Mouse (Mus musculus) thymus, adult 2 months (tissue): ENCODE measurements around the gene Slc9a5. TPM values are rescaled to one million over a fixed set of nuclear protein-coding genes. Genes with fewer than 3 reads are reported as not detected.

ENCODE experiments used
- DNase-seq: peaks from one replicate; pipeline ENCODE4 v3.0.0; 2021
- H3K27ac ChIP-seq: fragments of 200-500 bp; 2 replicates; pipeline ENCODE4 v1.5.1; 2012; ENCODE audit warnings: low read length, control low read depth; ENCODE audit not compliant: control insufficient read depth, insufficient read depth
- H3K27me3 ChIP-seq: fragments of 200-500 bp; 2 replicates; pipeline ENCODE4 v1.6.1; 2012; ENCODE audit warnings: mild to moderate bottlenecking, low read length, moderate library complexity, mixed read lengths; ENCODE audit not compliant: control insufficient read depth, insufficient read depth
- H3K36me3 ChIP-seq: fragments of 200-500 bp; 2 replicates; pipeline ENCODE4 v1.6.1; 2012; ENCODE audit warnings: mild to moderate bottlenecking, low read length, moderate library complexity; ENCODE audit not compliant: control insufficient read depth, insufficient read depth
- H3K4me1 ChIP-seq: fragments of 200-500 bp; replicated peaks from 2 replicates; pipeline ENCODE4 v1.6.1; 2012; ENCODE audit warnings: low read length; ENCODE audit not compliant: control insufficient read depth, insufficient read depth
- H3K4me3 ChIP-seq: fragments of 200-500 bp; 2 replicates; pipeline ENCODE4 v1.5.1; 2012; ENCODE audit warnings: mild to moderate bottlenecking, low read length, control low read depth, moderate library complexity; ENCODE audit not compliant: control insufficient read depth, insufficient read depth
- CTCF ChIP-seq: fragments of 200-500 bp; IDR thresholded peaks from 2 replicates; pipeline ENCODE4 v1.5.1; 2012; ENCODE audit warnings: mild to moderate bottlenecking, control low read depth, low read length, moderate library complexity, borderline replicate concordance; ENCODE audit not compliant: control insufficient read depth, poor library complexity, insufficient read depth; ENCODE audit errors: extremely low read depth
- POLR2A ChIP-seq: fragments of 200-500 bp; IDR thresholded peaks from 2 replicates; pipeline ENCODE4 v1.6.1; 2012; ENCODE audit warnings: mild to moderate bottlenecking, low read length, control low read depth, moderate library complexity; ENCODE audit not compliant: control insufficient read depth, poor library complexity, insufficient read depth; ENCODE audit errors: extremely low read depth
- WGBS: fragments of 180-500 bp; shearing (Covaris S2); methylation state at CpG from one replicate; pipeline ENCODE4 v1.1.7; 2018; 5-methylcytosine and 5-hydroxymethylcytosine counted together
- polyA plus RNA-seq: library from polyadenylated mRNA; depleted of rRNA; stranded (reverse); fragments of >200 nt; gene quantifications from 2 replicates; pipeline ENCODE4 v1.2.3, GENCODE M21; 2012

The Slc9a5 gene
- polyA plus RNA-seq, 1 experiment: 12.7 TPM

GRCm38 (mm10) chr8:105343791-105344574 is 4.7 kb upstream of the Slc9a5 start:
- WGBS: 95% methylated on average over 8 of the region's 8 CpGs
- no peaks in the 10 kb centered on the region; the same call in 1 of the 2 replicates for H3K27me3 ChIP-seq
- no peak overlapping the region for H3K4me3 ChIP-seq
- DNase-seq: no peak
- H3K27ac ChIP-seq: no peak overlapping the region
- peaks cover 20% of the 10 kb centered on the region for H3K4me1 ChIP-seq
- H3K36me3 ChIP-seq: no peaks in the 10 kb centered on the region
- TF ChIP-seq POLR2A (no peak), CTCF (no peak)

- Histone ChIP-seq H3K4me1 (peaks cover 26% of the 10 kb centered on the region), H3K27me3 (no peaks in the 10 kb centered on the region; the same call in 1 of the 2 replicates), H3K27ac (no peak overlapping the region), H3K36me3 (no peaks in the 10 kb centered on the region), H3K4me3 (no peak overlapping the region)
- WGBS: 58% methylated on average over 7 of the region's 7 CpGs
- no peak for DNase-seq
- no peak for TF ChIP-seq CTCF
- TF ChIP-seq POLR2A: no peak
Observed at GRCm38 (mm10) chr8:105345061-105345975, 3.3 kb upstream of the Slc9a5 start.

- Histone ChIP-seq H3K27ac (no peak overlapping the region), H3K4me3 (peak overlapping the region; percentile 61), H3K36me3 (no peaks in the 10 kb centered on the region), H3K27me3 (no peaks in the 10 kb centered on the region; the same call in 1 of the 2 replicates), H3K4me1 (peaks cover 26% of the 10 kb centered on the region)
- DNase-seq: peak; percentile 35
- TF ChIP-seq POLR2A (no peak), CTCF (no peak)
- 16% methylated on average over 34 of the region's 34 CpGs for WGBS
Observed at GRCm38 (mm10) chr8:105346611-105347427, 1.8 kb upstream of the Slc9a5 start.

GRCm38 (mm10) chr8:105347428-105348221 is 1.0 kb upstream of the Slc9a5 start, which contains the start of gene Fhod1:
TSS of gene Fhod1 (minus strand) at chr8:105347953.
- Histone ChIP-seq H3K36me3 (no peaks in the 10 kb centered on the region), H3K27me3 (no peaks in the 10 kb centered on the region; the same call in 1 of the 2 replicates), H3K4me3 (peak within 1 kb of the TSS; percentile 61), H3K4me1 (peaks cover 26% of the 10 kb centered on the region), H3K27ac (no peak within 1 kb of the TSS)
- peak; percentile 89 for DNase-seq
- WGBS: under 1% methylated on average over 53 of the region's 53 CpGs
- TF ChIP-seq CTCF: peak; percentile 18; the same call in 1 of the 2 replicates
- no peak for TF ChIP-seq POLR2A

GRCm38 (mm10) chr8:105349096-105349771 is 591 bp downstream of the Slc9a5 start:
- peaks cover 26% of the 10 kb centered on the region for H3K4me1 ChIP-seq
- peak overlapping the region; percentile 42 for H3K4me3 ChIP-seq
- H3K27me3 ChIP-seq: no peaks in the 10 kb centered on the region; the same call in 1 of the 2 replicates
- 6% methylated on average over 40 of the region's 48 CpGs for WGBS
- no peak for DNase-seq
- H3K36me3 ChIP-seq: no peaks in the 10 kb centered on the region
- TF ChIP-seq POLR2A (no peak), CTCF (no peak)
- H3K27ac ChIP-seq: no peak overlapping the region
